Mouse (Mus musculus) heart, postnatal 10 days (tissue): ENCODE results near the gene Ppa2. TPM values are rescaled to one million over a fixed set of nuclear protein-coding genes. Genes with fewer than 3 reads are reported as not detected.
A peak's percentile ranks its signal among the peaks of the same experiment; 100 is the strongest.

ENCODE experiments used
- DNase-seq, 2 experiments: peaks; one replicate each; pipeline ENCODE4 v3.0.0; 2021
- intact Hi-C: fragments of 180-260 bp; cut with DNase I; formaldehyde crosslinking; loops from one replicate; pipeline ENCODE4 v1.15.1; 2025
- total RNA-seq, 2 experiments: library from RNA; stranded (reverse); gene quantifications; 2 replicates each; pipeline ENCODE4 v1.2.3; 2021

The Ppa2 gene
- total RNA-seq, 2 experiments from 2014 or later: 105 to 116 TPM

DNA sequence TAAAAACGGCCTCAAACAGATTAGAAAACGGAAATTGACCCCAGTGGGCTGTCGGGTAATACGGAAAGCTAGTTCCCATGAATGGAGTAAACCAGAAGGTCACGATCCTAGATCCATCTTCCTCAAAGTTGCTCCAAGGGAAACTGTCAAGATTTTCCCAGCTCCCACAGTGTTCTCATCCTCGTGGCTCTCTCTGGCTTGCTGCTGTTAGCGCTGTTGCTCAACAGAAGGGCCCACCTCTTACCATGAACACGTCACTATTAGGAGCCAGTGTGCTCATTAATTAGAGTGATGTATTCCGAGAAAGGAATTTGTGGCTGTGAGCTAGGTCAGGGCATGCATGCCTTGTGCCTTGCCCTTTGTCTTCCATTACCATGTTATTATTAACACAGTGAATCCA lies 72.2 kb downstream of the Ppa2 start:
- DNase-seq: no peak
- intact Hi-C loops: no loop called here

DNA sequence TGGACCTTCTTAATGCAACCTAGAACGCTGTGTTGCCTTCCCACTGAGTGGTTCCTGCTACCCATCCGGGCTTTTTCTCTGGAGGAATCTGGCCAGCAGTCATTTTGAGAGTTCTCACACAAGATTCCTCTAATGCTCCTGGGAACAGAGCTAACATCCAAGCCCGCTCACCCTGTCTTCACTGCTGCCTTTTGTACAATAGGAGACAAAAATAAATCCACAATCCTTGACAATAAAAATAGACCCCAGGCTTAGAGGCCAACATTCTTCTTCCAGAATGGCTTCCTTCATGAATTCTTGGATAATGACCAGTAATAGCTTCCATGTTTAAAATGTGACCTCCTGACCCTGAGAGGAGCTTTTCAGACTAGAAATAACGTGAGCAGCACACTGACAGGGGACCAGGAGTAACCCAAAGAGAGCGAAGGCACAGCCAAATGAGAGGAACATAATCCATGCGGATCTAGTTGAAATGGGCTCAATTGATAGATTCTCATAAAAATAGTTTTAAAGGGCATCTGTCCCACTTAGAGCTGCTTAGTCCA lies 74.3 kb downstream of the Ppa2 start:
- intact Hi-C loops: no loop called here
- DNase-seq: peak; percentile 28 to 41

DNA sequence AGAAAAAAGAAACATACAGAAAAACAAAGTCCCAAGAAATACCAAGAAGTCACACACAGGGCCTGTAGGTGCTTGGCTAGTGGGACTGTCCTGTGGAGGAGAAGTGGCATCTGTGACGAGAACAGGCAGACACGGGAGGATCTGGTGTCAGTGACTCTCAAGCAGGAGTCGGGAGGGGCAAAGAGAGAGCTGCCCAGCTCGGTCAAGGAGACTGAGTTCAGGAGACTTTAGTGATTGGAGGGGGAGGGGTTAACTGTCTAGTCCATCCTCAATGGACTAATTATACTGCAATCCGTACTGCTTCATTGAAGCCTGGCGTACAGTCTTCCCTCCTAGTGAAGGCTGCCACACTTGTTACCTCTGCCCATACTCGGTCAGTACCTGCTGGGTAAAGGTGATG lies 77.4 kb downstream of the Ppa2 start:
- DNase-seq: no peak
- intact Hi-C loops: no loop called here

DNA sequence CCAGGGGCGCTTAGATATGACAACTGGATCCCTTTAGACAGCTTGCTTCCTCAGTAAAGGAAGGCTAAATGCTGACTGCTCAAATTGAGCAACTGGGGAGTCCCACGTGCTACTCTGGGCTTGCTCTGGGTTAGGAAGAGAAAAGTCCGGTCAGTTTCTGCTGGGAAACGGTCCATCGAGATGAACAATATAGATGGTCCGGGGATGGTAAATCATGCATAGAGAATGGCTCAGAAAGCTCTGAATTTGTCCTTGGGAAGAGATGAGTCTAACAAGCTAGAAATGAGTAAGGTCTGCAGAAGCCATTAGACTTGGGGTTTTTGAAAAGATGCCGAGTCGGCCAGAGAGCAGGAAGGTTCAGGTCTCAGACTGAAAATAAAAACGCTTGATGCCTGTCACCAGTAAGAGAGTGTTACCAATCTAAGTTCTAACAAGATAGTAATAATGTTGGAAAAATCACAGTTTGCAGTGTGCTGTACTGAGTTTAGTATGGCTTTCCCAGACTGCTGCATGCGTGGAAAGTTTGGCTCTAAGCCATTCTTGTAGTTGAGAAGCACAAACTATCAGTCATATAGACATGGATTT lies 80.0 kb downstream of the Ppa2 start:
- intact Hi-C loops: no loop called here
- no peak for DNase-seq

DNA sequence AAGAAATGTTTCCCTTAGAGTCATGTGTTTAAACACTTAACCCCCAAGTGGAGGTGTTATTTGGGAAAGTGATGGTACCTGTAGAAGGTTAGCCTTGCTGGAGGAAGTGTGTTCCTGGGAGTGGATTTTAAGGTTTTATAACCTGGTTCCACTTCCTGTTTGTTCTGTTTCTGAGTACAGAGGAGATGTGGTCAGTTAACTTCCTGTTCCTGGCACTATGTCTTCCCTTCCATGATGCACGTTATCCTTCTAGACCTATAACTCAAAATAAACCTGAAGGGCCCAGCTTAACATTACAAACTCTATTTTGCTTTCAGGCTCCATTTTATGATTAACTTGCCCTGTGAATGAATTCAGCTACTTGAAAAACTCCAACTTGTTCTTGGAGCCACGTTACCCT lies 84.6 kb downstream of the Ppa2 start:
- intact Hi-C loops: no loop called here
- DNase-seq: no peak

- DNase-seq: no peak
- intact Hi-C loops: no loop called here
These were observed 93.9 kb downstream of the Ppa2 start for GRCm38 (mm10) chr3:133403849-133404248.

DNA sequence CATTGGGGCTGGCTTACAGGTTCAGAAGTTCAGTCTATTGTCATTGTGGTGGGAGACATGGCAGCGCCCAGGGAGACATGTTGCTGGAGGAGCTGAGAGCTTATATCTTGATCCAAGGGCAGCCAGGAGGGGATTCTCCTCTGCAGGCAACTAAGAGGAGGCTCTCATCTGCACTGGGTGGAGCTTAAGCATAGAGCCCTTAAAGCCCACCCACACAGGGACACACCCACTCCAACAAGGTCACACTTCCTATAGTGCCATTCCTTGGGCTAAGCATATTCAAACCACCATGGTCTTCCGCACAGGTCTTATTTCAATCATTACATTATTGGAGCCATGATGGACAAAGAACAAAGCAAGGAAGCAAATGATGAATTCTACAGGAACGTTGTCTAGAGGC lies 95.7 kb downstream of the Ppa2 start:
- intact Hi-C loops: no loop called here

DNA sequence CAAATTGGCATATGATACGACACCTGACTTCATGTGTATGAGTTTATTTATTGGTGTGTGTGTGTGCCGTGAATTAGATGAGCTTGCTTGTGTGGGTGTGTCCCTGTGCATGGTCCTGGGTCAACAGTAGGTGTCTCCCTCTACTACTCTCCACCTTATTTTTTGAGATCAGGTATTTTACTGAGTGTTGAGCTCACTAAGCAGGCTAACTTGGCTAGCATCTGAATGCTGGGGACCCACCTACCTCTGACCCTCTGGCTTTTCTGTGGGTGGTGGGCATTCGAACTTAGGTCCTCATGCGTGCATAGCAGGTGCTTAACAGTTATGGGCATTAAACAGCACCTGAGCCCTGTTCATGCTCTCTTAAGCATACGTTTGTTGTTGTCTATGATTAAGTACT lies 96.3 kb downstream of the Ppa2 start:
- DNase-seq: no peak
- intact Hi-C loops: no loop called here

More for the DNA sequence above, 95.7 kb downstream of the Ppa2 start:
- DNase-seq: no peak

DNA sequence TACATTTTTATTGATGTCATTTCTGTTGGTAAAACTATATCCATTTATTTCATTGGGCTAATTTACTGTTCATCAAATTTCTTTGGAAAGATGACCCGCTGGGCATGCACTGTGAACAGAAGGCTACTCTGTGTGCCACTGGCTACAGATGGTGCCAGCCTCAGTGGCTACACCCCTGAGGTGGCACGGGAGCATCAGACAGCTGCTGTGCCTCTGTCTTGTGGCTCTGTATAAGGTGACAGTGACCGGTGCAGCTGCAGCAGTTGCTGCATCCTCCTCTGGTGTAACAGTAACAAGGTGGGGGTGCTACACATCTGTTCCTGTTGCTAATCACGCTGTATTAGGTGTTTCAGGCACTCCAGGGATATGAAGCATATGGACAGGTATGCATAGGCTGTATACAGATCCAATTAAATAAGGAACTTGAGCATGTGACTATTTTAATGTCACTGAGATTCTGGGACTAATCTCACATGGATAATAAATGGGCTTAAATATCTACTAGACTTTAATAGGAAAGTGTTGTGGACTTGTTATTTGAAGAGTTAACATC lies 101.3 kb downstream of the Ppa2 start:
- no peak for DNase-seq
- intact Hi-C loops: no loop called here

GRCm38 (mm10) chr3:133411768-133412167 lies 101.9 kb downstream of the Ppa2 start:
- intact Hi-C loops: no loop called here
- DNase-seq: no peak

DNA sequence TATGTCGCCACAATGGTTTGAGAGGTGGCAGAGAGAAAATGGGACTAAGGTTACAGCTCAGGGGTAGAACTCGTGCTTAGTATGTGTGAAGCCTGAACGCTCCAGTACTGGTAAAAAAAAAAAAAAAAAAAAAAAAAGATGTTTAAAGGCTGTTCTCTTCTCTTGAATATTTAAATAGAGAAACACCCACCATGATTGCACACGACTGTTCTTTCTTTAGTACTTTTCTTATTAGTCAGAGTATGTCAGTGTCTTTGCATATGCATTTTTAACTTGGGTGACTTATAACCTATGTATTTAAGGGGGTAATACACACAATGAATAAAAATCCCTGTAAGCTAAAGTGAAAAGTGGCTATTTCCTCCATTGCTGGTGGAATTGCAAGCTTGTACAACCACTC lies 104.8 kb downstream of the Ppa2 start:
- intact Hi-C loops: no loop called here
- no peak for DNase-seq

DNA sequence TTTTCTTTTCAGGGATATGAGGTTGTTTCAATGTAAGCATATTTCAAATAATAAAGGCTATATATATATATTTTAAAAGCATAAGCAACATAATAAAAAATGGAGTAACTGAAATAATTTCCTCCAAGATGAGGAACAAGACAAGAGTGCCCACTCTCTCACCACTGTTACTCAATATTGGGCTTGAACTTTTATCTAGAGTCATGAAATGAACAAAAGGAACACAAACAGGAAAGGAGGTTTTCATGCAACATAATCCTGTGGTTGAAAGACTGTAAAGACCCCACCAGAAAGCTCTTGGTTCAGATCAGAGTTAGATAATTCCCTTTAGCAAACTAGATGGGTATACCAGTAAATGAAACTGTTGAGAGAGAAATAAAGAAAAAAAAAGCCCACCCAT lies 113.2 kb downstream of the Ppa2 start:
- no peak for DNase-seq
- intact Hi-C loops: no loop called here

Other genes with a start within 250 kb of the Ppa2 start
- 10 to 100 TPM in 1 of 2 experiments, 1 to 10 TPM in 1; 7.9 to 10.4 TPM for gene Ints12, start 218.3 kb upstream of the Ppa2 start, total RNA-seq
- gene Gstcd, start 218.1 kb upstream of the Ppa2 start, total RNA-seq: 1 to 10 TPM; 5.6 to 6.2 TPM
- not detected for gene Arhgef38, start 75.2 kb upstream of the Ppa2 start, total RNA-seq
- gene Tet2, start 235.0 kb downstream of the Ppa2 start, total RNA-seq: 10 to 100 TPM; 41.3 to 44.4 TPM